Mouse (Mus musculus) small intestine, adult 10 weeks (tissue): ENCODE measurements around the gene Kctd14. TPM values are rescaled to one million over a fixed set of nuclear protein-coding genes. Genes with fewer than 3 reads are reported as not detected.

Source experiments
- polyA plus RNA-seq: library from polyadenylated mRNA; stranded (reverse); fragments of 350-450 nt; fragmentation: Illumina TruSeq; extraction: RNeasy Lipid Tissue Mini Kit (QIAGEN cat#74804); gene quantifications from one replicate; pipeline ENCODE4 v1.2.3, GENCODE M21; 2014; ENCODE audit warnings: low replicate concordance

The Kctd14 gene
- polyA plus RNA-seq, result 31.8 TPM

DNA sequence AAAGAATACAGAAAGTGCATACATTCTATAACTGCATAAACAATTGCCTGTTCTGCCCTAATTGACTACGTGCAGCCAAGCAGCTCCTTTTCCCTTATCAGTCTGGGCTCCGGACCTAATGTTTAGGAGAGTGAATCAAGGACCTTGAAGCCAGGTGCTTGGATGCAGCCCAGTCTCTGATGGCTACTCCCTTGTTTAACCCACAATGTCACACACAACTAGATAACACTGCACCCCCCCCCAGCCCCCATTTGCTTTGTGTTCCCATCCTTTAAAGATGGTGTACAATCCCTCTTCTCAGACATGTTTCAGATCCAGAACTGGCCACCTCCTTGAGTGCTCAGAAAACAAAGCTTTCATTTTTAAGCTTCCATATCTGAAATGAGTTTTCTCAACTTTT is at the start of gene Kctd14:
Gene Kctd14, plus strand, starts transcription at position 301 of the 400 bp plus-strand sequence.

DNA sequence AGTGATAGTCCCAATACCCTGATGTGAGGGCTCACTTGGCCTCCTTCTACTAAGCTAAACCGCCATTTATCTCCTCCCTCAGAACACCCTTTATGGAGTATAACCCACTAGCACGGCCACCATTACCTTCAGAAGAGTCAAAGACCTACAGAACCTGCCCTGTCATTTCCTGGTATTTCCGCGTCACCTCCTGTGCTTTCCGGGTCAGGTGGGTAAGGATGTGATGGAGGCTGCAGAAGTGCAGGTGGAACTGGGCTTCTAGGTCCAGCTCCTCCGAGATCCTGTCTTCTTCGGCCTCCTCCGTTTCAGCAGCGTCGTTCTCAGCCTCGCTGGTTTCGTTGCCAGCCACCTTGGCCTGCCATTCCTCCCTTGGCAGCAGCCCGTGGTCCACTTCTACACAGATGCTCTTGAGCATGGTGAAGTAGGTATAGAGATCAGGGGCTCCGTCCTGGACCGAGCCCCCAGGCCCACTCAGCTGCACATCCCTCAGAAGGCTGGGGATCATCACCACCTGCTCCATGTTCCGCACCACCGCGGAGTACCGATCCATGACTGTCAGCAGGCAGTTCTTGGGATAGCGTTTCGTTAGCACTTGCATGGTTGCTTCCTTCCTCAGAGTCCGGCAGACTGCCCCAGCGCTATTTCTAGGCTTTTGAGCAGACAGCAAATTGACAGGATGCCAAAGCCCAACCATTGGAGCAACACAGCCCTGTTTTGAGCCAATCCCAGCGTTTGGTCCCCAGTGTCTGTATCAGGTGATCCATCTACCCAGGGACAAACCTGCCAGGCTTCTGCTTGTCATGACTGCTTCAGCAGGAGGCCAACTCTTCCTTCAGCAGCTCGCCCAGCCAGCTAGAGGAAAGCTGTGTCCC is 34.0 kb upstream of the Kctd14 start, which contains the start of gene Thrsp:
Gene Thrsp, minus strand, starts transcription at position 825 of the 872 bp plus-strand sequence.

DNA sequence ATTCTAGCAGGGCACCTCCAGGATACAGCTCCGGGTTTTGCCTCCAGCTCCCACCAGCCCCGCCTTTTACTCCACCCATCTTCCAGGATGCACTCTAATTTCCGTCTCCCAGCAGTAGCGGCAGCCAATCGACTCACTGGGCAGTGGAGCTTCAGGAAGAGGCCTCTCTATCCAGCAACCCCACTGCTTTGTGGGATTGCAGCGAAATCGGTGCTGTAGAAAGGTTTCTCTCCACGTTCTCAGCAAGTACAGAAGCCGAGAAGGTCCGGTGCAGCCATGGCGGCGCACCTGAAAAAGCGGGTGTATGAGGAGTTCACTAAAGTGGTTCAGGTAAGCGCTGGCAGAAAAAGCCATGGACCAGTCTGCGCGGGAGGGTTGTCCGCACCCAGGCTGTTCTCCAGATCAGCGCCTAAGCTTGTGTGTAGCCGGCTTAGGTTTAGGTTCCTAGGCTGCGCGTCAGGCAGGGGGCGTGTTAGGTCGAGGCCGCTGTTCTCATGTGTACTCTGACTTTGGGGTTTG is 29.8 kb downstream of the Kctd14 start, which contains the start of gene Ints4:
Gene Ints4, plus strand, starts transcription at position 136 of the 519 bp plus-strand sequence.

Other genes with a start within 250 kb of the Kctd14 start
- gene Usp35, start 119.3 kb upstream of the Kctd14 start, polyA plus RNA-seq, result 0.63 TPM
- 4.9 TPM for gene Kctd21, start 119.0 kb upstream of the Kctd14 start, polyA plus RNA-seq
- 15.3 TPM for gene Alg8, start 79.7 kb upstream of the Kctd14 start, polyA plus RNA-seq
- gene Ndufc2, start 51.3 kb upstream of the Kctd14 start, polyA plus RNA-seq, result 266 TPM
- gene Thrsp, start 33.6 kb upstream of the Kctd14 start, polyA plus RNA-seq, result 3.5 TPM
- gene Ints4, start 29.6 kb downstream of the Kctd14 start, polyA plus RNA-seq, result 42.1 TPM
- 60.2 TPM for gene Aamdc, start 128.2 kb downstream of the Kctd14 start, polyA plus RNA-seq
- gene Rsf1, start 128.6 kb downstream of the Kctd14 start, polyA plus RNA-seq, result 17.9 TPM
- 58.5 TPM for gene Clns1a, start 245.3 kb downstream of the Kctd14 start, polyA plus RNA-seq